Mouse (Mus musculus): ENCODE results near the gene C6. TPM values are rescaled to one million over a fixed set of nuclear protein-coding genes. Genes with fewer than 3 reads are reported as not detected.

C6 gene
- total RNA-seq, 2 experiments from 2014 or later, result not detected

Other genes with a start within 250 kb of the C6 start
- gene Mroh2b, start 171.6 kb downstream of the C6 start, total RNA-seq (2015; ENCODE audit: low replicate concordance), result not detected in 2 replicates
- gene Mroh2b, start 171.6 kb downstream of the C6 start, total RNA-seq (2017; ENCODE audit: low replicate concordance), result not detected in 2 replicates

All from erythroblast, adult 5-6 weeks (primary cell).